Mouse (Mus musculus): ENCODE measurements around the gene Adcy6.

Gene Adcy6

GRCm38 (mm10) chr15:98609331-98610130, at the start of gene Adcy6:
Gene Adcy6 (minus strand): TSS chr15:98610076.
- peak; percentile 47 to 78 for DNase-seq (ENCODE audit: low spot score in 2 of 2)

GRCm38 (mm10) chr15:98656982-98657751, 47.3 kb upstream of the Adcy6 start:
- DNase-seq (ENCODE audit: low spot score in 2 of 2): no peak

GRCm38 (mm10) chr15:98652174-98652573, 42.3 kb upstream of the Adcy6 start:
- DNase-seq (ENCODE audit: low spot score in 2 of 2): no peak

GRCm38 (mm10) chr15:98651431-98651830, 41.6 kb upstream of the Adcy6 start:
- no peak for DNase-seq (ENCODE audit: low spot score in 2 of 2)

GRCm38 (mm10) chr15:98648071-98648470, 38.2 kb upstream of the Adcy6 start:
- DNase-seq (ENCODE audit: low spot score in 2 of 2): no peak

GRCm38 (mm10) chr15:98647308-98647707, 37.4 kb upstream of the Adcy6 start:
- DNase-seq (ENCODE audit: low spot score in 2 of 2): no peak

GRCm38 (mm10) chr15:98646737-98647136, 36.9 kb upstream of the Adcy6 start:
- DNase-seq (ENCODE audit: low spot score in 2 of 2): no peak

- DNase-seq (ENCODE audit: low spot score in 2 of 2): no peak
Observed at GRCm38 (mm10) chr15:98645057-98646026, 35.5 kb upstream of the Adcy6 start.

- no peak for DNase-seq (ENCODE audit: low spot score in 2 of 2)
Observed at GRCm38 (mm10) chr15:98644406-98644805, 34.5 kb upstream of the Adcy6 start.

- DNase-seq (ENCODE audit: low spot score in 2 of 2): no peak
Observed at GRCm38 (mm10) chr15:98640157-98640556, 30.3 kb upstream of the Adcy6 start.

GRCm38 (mm10) chr15:98637155-98637554, 27.3 kb upstream of the Adcy6 start:
- DNase-seq (ENCODE audit: low spot score in 2 of 2): no peak

- DNase-seq (ENCODE audit: low spot score in 2 of 2): no peak
Observed at GRCm38 (mm10) chr15:98636517-98636916, 26.6 kb upstream of the Adcy6 start.

- no peak for DNase-seq (ENCODE audit: low spot score in 2 of 2)
Observed at GRCm38 (mm10) chr15:98635291-98635841, 25.5 kb upstream of the Adcy6 start.

GRCm38 (mm10) chr15:98634541-98635081, 24.7 kb upstream of the Adcy6 start:
- DNase-seq (ENCODE audit: low spot score in 2 of 2): peak; percentile 37 to 76

GRCm38 (mm10) chr15:98633822-98634470, 24.1 kb upstream of the Adcy6 start:
- DNase-seq (ENCODE audit: low spot score in 2 of 2): no peak

- no peak for DNase-seq (ENCODE audit: low spot score in 2 of 2)
Observed at GRCm38 (mm10) chr15:98632921-98633320, 23.0 kb upstream of the Adcy6 start.

- DNase-seq (ENCODE audit: low spot score in 2 of 2): no peak
Observed at GRCm38 (mm10) chr15:98632107-98632744, 22.4 kb upstream of the Adcy6 start.

GRCm38 (mm10) chr15:98631493-98631892, 21.6 kb upstream of the Adcy6 start:
- DNase-seq (ENCODE audit: low spot score in 2 of 2): peak; percentile 74 to 92

GRCm38 (mm10) chr15:98630540-98630939, 20.7 kb upstream of the Adcy6 start, which contains the start of gene Cacnb3:
Gene Cacnb3 (plus strand): TSS chr15:98630840.
- DNase-seq (ENCODE audit: low spot score in 2 of 2): no peak

GRCm38 (mm10) chr15:98629464-98629863, 19.6 kb upstream of the Adcy6 start:
- no peak for DNase-seq (ENCODE audit: low spot score in 2 of 2)

Measured in spleen, postnatal 4 days (tissue).